Mouse (Mus musculus): ENCODE data around the gene Nudt19. TPM values are rescaled to one million over a fixed set of nuclear protein-coding genes. Genes with fewer than 3 reads are reported as not detected.

Nudt19 gene
- polyA plus RNA-seq, 1 experiment from 2014 or later: 52.0 TPM

DNA sequence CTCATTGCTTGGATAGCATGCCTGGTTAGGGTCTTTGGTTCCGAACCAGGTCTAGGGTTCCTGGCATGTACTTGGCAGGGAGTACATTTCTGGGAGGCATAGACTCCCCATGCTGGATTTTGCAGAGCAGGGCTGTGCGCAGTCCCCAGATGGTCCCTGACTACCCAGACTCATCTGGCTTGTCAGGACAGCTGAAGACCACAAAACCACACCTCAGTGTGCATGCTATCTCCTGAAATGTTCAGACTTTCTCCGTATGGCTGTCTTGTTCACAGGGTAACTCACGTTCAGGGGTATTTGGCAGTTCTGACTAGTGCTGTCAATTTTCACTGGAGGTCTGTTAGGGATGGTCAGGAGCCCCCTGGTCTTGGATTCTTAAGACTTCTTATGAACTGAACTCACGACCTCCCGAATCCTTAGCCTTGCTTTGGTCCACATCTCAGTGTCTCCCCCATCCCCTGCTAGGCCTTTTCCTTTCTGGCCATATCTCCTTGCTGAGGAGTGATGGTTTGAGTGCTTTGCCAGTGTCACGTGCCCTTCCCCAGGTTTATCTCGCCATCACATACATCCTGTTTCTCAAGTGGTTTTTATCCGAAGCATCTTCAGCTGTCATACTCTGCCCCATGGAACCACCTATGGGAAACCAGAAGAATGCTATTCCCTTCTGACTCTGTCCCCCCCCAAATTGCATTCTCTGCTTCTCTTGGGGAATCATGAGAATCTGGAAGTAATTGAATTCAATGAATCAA, 32.8 kb upstream of the Nudt19 start:
- H3K36me3 ChIP-seq (ENCODE audit: control insufficient read depth, insufficient read depth, low read length): peaks cover 9% of the 10 kb centered on the region
- peaks cover 20% of the 10 kb centered on the region for H3K4me1 ChIP-seq (ENCODE audit: control insufficient read depth, insufficient read depth, low read length)
- H3K4me2 ChIP-seq (replicated peaks; ENCODE audit: low read depth, low read length): no peak overlapping the region
- no peak overlapping the region for H3K27ac ChIP-seq (ENCODE audit: low read length)
- ATAC-seq (ENCODE audit: insufficient number of reproducible peaks, insufficient read depth, low FRiP score, low read depth): no peak
- WGBS: 79% methylated on average over 9 of the region's 9 CpGs
- no peak overlapping the region for H3K9ac ChIP-seq (replicated peaks; ENCODE audit: low read depth, low read length)
- H3K9me3 ChIP-seq (ENCODE audit: control insufficient read depth, low read depth, low read length): no peaks in the 10 kb centered on the region
- peaks cover 8% of the 10 kb centered on the region for H3K27me3 ChIP-seq (ENCODE audit: control insufficient read depth, insufficient read depth, low read length)
- H3K4me3 ChIP-seq (ENCODE audit: low read depth, low read length): no peak overlapping the region

DNA sequence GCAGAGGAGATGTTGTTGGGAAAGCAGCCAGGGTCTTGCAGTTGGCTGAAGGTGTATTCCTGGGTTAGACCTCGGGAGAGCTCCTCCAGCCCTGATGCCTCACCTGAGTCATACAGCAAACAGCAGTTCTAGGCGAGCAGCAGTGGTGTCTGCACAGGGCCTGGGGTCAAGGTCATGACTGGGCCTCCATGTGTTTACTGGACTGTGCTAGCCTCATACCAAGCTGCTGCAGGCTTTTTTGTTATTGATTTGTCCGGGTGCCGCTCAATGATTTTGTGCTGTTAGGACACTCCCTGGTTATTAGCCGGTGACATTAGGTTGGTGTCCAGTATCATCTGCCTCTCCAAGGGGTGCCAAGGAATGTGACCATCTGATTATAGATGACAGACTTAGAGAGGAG, 31.6 kb upstream of the Nudt19 start:
- 51% methylated on average over 5 of the region's 5 CpGs for WGBS
- no peak for ATAC-seq (ENCODE audit: insufficient number of reproducible peaks, insufficient read depth, low FRiP score, low read depth)
- Histone ChIP-seq H3K4me2 (replicated peaks; ENCODE audit: low read depth, low read length) (no peak overlapping the region), H3K9me3 (ENCODE audit: control insufficient read depth, low read depth, low read length) (no peaks in the 10 kb centered on the region), H3K36me3 (ENCODE audit: control insufficient read depth, insufficient read depth, low read length) (no peaks in the 10 kb centered on the region; the same call in 1 of the 2 replicates), H3K27ac (ENCODE audit: low read length) (no peak overlapping the region), H3K9ac (replicated peaks; ENCODE audit: low read depth, low read length) (no peak overlapping the region), H3K27me3 (ENCODE audit: control insufficient read depth, insufficient read depth, low read length) (peaks cover 12% of the 10 kb centered on the region), H3K4me3 (ENCODE audit: low read depth, low read length) (no peak overlapping the region), H3K4me1 (ENCODE audit: control insufficient read depth, insufficient read depth, low read length) (peaks cover 20% of the 10 kb centered on the region)

DNA sequence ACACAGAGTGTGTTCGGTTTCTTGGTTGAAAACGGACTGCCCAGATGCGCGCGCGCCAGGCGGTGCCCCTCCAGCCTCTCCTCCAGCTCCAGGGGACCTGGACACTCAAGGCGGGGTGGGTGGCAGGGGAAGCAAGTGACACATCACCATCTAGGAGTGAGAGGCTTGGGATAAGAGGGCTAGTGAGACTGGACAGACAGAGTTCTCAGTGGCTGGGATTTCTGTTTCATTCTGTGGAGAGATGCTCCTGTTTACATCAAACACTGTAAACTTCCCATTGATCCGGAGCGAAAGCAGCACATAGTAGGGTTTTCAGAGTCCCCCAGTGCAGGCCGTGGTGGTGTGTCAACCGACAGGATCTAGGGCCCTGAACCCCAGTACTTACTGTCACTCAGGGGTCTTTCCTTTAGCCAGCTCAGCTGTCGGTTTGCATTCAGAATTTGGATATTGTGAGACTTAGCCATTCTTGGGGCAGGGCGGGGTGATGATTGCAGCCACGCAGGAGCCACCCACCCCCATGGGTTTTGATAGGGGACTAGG, 30.9 kb upstream of the Nudt19 start:
- Histone ChIP-seq H3K4me1 (ENCODE audit: control insufficient read depth, insufficient read depth, low read length) (peaks cover 20% of the 10 kb centered on the region), H3K4me3 (ENCODE audit: low read depth, low read length) (peak overlapping the region; percentile 91), H3K27ac (ENCODE audit: low read length) (no peak overlapping the region; the same call in 1 of the 2 replicates), H3K27me3 (ENCODE audit: control insufficient read depth, insufficient read depth, low read length) (peaks cover 12% of the 10 kb centered on the region), H3K36me3 (ENCODE audit: control insufficient read depth, insufficient read depth, low read length) (no peaks in the 10 kb centered on the region; the same call in 1 of the 2 replicates), H3K9me3 (ENCODE audit: control insufficient read depth, low read depth, low read length) (no peaks in the 10 kb centered on the region), H3K4me2 (replicated peaks; ENCODE audit: low read depth, low read length) (peak overlapping the region; percentile 100), H3K9ac (replicated peaks; ENCODE audit: low read depth, low read length) (peak overlapping the region; percentile 62)
- WGBS: 21% methylated on average over 15 of the region's 15 CpGs
- no peak for ATAC-seq (ENCODE audit: insufficient number of reproducible peaks, insufficient read depth, low FRiP score, low read depth)

DNA sequence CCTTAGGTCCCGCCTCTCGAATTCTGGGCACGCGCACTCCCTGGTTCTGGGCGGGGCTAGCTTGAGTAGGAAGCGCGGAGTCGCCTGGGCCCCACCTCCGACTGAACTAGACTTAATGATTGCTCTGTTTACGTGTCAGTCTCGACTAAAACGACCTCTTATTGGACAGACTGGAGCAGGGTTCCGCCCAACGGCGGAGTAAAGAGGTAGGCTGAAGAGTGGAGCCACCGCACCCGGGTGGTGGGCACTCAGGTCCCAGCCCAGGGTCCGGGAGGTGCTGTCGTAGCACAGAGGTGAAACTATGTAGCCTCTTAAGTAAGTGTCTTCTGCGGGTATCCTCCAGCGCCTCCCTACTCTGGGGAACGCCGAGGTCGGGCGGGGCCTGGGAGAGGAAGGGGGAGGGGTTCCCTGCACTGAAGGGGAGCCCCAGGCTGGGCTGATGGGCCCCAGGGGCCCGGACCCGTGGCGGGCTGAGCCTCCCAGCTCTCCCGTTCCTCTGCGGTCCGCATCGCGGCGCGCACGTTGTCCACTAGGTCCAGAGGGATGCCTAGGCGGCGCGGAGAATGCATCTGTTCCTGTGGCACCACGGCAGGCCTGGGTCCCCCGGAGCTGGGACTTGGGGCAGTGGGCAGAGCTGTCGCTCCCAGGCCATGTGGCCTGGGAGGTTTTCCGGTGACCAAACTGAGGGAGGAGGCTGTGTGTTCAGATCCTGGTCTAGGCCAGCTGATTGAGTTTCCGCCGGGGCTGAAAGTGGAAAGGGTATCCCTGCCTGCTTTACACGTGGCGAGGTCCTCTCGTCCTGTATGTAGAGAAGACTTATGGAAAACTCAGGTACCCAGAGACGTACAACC, 30.2 kb upstream of the Nudt19 start, which contains the start of gene Ankrd27:
Gene Ankrd27 (plus strand): TSS at position 190 of the 851 bp plus-strand sequence.
- peak within 1 kb of the TSS; percentile 33; the same call in 1 of the 2 replicates for H3K27ac ChIP-seq (ENCODE audit: low read length)
- H3K4me3 ChIP-seq (ENCODE audit: low read depth, low read length): peak within 1 kb of the TSS; percentile 91
- peak; percentile 97 for ATAC-seq (ENCODE audit: insufficient number of reproducible peaks, insufficient read depth, low FRiP score, low read depth)
- under 1% methylated on average over 49 of the region's 49 CpGs for WGBS
- H3K9me3 ChIP-seq (ENCODE audit: control insufficient read depth, low read depth, low read length): no peaks in the 10 kb centered on the region
- peaks cover 12% of the 10 kb centered on the region for H3K27me3 ChIP-seq (ENCODE audit: control insufficient read depth, insufficient read depth, low read length)
- H3K9ac ChIP-seq (replicated peaks; ENCODE audit: low read depth, low read length): peak within 1 kb of the TSS; percentile 62
- peak within 1 kb of the TSS; percentile 100 for H3K4me2 ChIP-seq (replicated peaks; ENCODE audit: low read depth, low read length)
- no peaks in the 10 kb centered on the region for H3K36me3 ChIP-seq (ENCODE audit: control insufficient read depth, insufficient read depth, low read length)
- H3K4me1 ChIP-seq (ENCODE audit: control insufficient read depth, insufficient read depth, low read length): peaks cover 20% of the 10 kb centered on the region

DNA sequence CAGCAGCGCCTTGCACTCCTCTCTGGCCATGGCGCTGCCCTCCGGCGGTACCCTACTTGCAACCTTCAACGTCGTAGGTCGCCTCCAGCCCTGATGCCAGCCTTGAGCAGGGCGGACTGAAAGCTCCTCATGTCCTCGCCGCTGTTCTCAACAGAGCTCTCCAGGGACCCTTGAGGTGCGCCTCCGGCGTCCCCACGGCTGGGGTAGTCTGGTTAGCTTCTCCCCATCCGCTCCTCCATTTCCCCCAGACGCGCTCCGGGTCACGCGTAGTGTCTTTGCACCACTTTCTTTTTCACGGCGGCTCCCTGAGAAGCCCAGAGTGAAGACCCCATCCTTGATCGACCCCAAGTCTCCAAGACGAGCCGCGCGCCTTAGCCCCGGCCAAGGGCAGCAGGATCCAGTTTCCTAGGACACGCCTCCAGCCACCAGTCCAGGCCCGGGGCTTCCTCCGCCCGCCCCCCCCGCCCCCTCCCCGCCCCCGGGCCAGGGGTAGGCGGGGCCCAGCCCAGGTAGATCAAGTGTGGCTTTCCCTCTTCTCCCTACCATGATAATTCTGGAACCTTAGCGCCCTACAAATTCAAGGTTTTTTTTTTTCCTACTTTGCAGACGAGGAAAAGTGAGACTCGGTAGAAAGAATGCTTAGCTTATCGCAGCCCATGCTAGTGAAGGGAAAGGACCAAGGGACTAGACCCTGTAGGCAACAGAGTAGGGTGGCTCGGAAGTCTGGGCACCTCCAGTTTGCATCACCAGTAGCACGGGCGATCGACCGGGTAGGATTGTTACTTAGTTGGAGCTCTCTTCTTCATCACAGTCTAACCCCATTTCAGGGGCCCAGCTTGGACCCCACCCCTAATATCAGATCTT, 29.3 kb upstream of the Nudt19 start, which contains the start of gene Rgs9bp:
Gene Rgs9bp (minus strand): TSS at position 392 of the 864 bp plus-strand sequence.
- Histone ChIP-seq H3K36me3 (ENCODE audit: control insufficient read depth, insufficient read depth, low read length) (no peaks in the 10 kb centered on the region), H3K4me1 (ENCODE audit: control insufficient read depth, insufficient read depth, low read length) (peaks cover 20% of the 10 kb centered on the region), H3K9ac (replicated peaks; ENCODE audit: low read depth, low read length) (peak within 1 kb of the TSS; percentile 62), H3K4me2 (replicated peaks; ENCODE audit: low read depth, low read length) (peak within 1 kb of the TSS; percentile 100), H3K27ac (ENCODE audit: low read length) (peak within 1 kb of the TSS; percentile 33; the same call in 1 of the 2 replicates), H3K27me3 (ENCODE audit: control insufficient read depth, insufficient read depth, low read length) (peaks cover 12% of the 10 kb centered on the region), H3K9me3 (ENCODE audit: control insufficient read depth, low read depth, low read length) (no peaks in the 10 kb centered on the region), H3K4me3 (ENCODE audit: low read depth, low read length) (peak within 1 kb of the TSS; percentile 91)
- under 1% methylated on average over 45 of the region's 45 CpGs for WGBS
- ATAC-seq (ENCODE audit: insufficient number of reproducible peaks, insufficient read depth, low FRiP score, low read depth): peak; percentile 80

DNA sequence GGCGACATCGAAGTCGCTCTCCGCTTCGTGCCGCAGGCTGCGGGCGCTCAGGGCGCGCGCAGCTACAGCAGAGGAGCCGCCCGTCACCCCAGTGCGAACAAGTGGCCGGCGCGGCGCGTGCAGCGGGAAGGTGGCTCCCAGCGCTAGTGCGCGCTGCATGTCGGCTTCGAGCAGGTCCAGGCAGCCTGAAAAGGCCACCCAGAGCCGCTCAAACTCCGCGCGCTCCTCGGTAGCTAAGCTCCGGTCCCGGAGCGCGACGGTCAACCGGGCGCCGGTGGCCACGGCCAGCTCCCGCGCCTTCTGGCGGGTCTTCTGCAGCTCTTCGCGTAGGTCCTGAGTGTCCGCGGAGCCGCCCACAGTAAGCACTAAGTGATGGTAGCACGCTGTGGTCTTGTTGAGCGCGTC, 28.7 kb upstream of the Nudt19 start:
- Histone ChIP-seq H3K4me3 (ENCODE audit: low read depth, low read length) (peak overlapping the region; percentile 91), H3K9ac (replicated peaks; ENCODE audit: low read depth, low read length) (peak overlapping the region; percentile 28; the same call in 1 of the 2 replicates), H3K27me3 (ENCODE audit: control insufficient read depth, insufficient read depth, low read length) (peaks cover 12% of the 10 kb centered on the region), H3K36me3 (ENCODE audit: control insufficient read depth, insufficient read depth, low read length) (no peaks in the 10 kb centered on the region), H3K4me1 (ENCODE audit: control insufficient read depth, insufficient read depth, low read length) (peaks cover 20% of the 10 kb centered on the region), H3K27ac (ENCODE audit: low read length) (no peak overlapping the region), H3K9me3 (ENCODE audit: control insufficient read depth, low read depth, low read length) (no peaks in the 10 kb centered on the region), H3K4me2 (replicated peaks; ENCODE audit: low read depth, low read length) (peak overlapping the region; percentile 100)
- no peak for ATAC-seq (ENCODE audit: insufficient number of reproducible peaks, insufficient read depth, low FRiP score, low read depth)
- WGBS: under 1% methylated on average over 49 of the region's 50 CpGs

DNA sequence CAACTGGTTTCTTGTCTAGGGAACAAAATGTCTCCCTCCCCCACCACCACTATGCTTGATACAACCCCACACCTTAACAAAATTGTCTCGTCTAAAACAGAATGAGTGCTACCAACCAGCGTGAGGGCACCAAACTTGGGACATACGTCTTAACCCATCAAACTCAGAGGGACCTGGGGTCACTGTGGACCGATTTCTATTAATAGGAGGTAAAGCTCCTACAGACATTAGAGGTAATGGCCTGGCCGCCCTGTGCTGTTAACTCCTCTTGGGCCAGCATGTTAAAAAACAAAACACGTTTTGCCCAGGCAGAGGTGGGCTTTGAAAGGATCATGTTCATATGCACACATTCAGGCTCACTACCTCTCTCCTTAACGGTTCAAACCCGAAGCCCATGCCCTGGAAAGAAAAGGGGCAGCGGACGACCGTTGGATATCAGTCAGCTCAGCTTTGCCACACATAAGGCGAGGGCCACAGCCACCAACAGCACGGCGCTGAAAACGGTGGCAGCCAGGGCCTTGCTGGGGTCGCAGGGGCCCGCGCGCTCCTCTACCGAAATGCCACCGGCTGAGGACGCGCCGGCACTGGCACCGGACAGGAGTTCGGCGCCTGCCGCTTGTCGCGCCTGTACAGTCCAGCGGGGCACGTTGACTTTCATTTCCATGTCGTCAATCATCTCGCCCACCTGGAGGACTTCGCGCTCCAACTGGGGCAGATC, 28.1 kb upstream of the Nudt19 start:
- Histone ChIP-seq H3K9me3 (ENCODE audit: control insufficient read depth, low read depth, low read length) (no peaks in the 10 kb centered on the region), H3K27ac (ENCODE audit: low read length) (no peak overlapping the region), H3K36me3 (ENCODE audit: control insufficient read depth, insufficient read depth, low read length) (no peaks in the 10 kb centered on the region), H3K9ac (replicated peaks; ENCODE audit: low read depth, low read length) (peak overlapping the region; percentile 28; the same call in 1 of the 2 replicates), H3K4me1 (ENCODE audit: control insufficient read depth, insufficient read depth, low read length) (peaks cover 20% of the 10 kb centered on the region), H3K27me3 (ENCODE audit: control insufficient read depth, insufficient read depth, low read length) (peaks cover 12% of the 10 kb centered on the region), H3K4me2 (replicated peaks; ENCODE audit: low read depth, low read length) (peak overlapping the region; percentile 100), H3K4me3 (ENCODE audit: low read depth, low read length) (peak overlapping the region; percentile 91)
- WGBS: 4% methylated on average over 36 of the region's 36 CpGs
- ATAC-seq (ENCODE audit: insufficient number of reproducible peaks, insufficient read depth, low FRiP score, low read depth): no peak
